Mouse (Mus musculus): ENCODE results near the gene Ccdc102a. TPM values are rescaled to one million over a fixed set of nuclear protein-coding genes. Genes with fewer than 3 reads are reported as not detected.

Gene Ccdc102a
- polyA plus RNA-seq, 1 experiment, result 28.1 TPM

GRCm38 (mm10) chr8:94950458-94950857, 32.6 kb upstream of the Ccdc102a start:
- Histone ChIP-seq H3K27me3 (ENCODE audit: control insufficient read depth, insufficient read depth, insufficient read length) (peaks cover 2% of the 10 kb centered on the region), H3K79me2 (ENCODE audit: control insufficient read depth, insufficient read depth) (no peaks in the 10 kb centered on the region), H3K36me3 (ENCODE audit: control insufficient read depth, insufficient read depth) (no peaks in the 10 kb centered on the region), H3K79me3 (ENCODE audit: low read depth) (no peaks in the 10 kb centered on the region), H3K4me3 (ENCODE audit: insufficient read depth, poor library complexity, severe bottlenecking) (no peak overlapping the region), H3ac (ENCODE audit: control insufficient read depth, insufficient read length, low read depth) (no peak overlapping the region)
- TF ChIP-seq FOSL1 (IDR thresholded peaks at IDR 0.05; ENCODE audit: insufficient read depth, low read length, poor library complexity, severe bottlenecking) (no peak), MYOG (IDR thresholded peaks at IDR 0.05; ENCODE audit: control insufficient read depth, extremely low read depth, insufficient read length) (no peak), MAX (IDR thresholded peaks at IDR 0.05) (no peak), CEBPB (IDR thresholded peaks at IDR 0.05; ENCODE audit: low read depth) (no peak), CTCF (IDR thresholded peaks at IDR 0.05; ENCODE audit: control insufficient read depth, insufficient read depth, insufficient read length) (no peak), MYOD1 (IDR thresholded peaks at IDR 0.05; ENCODE audit: control insufficient read depth, insufficient read length, low read depth) (no peak), USF1 (IDR thresholded peaks at IDR 0.05; ENCODE audit: low read depth) (no peak)

GRCm38 (mm10) chr8:94950046-94950445, 32.1 kb upstream of the Ccdc102a start:
- no peaks in the 10 kb centered on the region for H3K36me3 ChIP-seq (ENCODE audit: control insufficient read depth, insufficient read depth)
- TF ChIP-seq MYOD1 (IDR thresholded peaks at IDR 0.05; ENCODE audit: control insufficient read depth, insufficient read length, low read depth) (no peak), CTCF (IDR thresholded peaks at IDR 0.05; ENCODE audit: control insufficient read depth, insufficient read depth, insufficient read length) (peak; percentile 53), MYOG (IDR thresholded peaks at IDR 0.05; ENCODE audit: control insufficient read depth, extremely low read depth, insufficient read length) (no peak)
- no peak overlapping the region for H3K4me3 ChIP-seq (ENCODE audit: insufficient read depth, poor library complexity, severe bottlenecking)

GRCm38 (mm10) chr8:94949010-94949409, 31.1 kb upstream of the Ccdc102a start:
- Histone ChIP-seq H3K36me3 (ENCODE audit: control insufficient read depth, insufficient read depth) (no peaks in the 10 kb centered on the region), H3K4me3 (ENCODE audit: insufficient read depth, poor library complexity, severe bottlenecking) (no peak overlapping the region), H3ac (ENCODE audit: control insufficient read depth, insufficient read length, low read depth) (no peak overlapping the region), H3K27me3 (ENCODE audit: control insufficient read depth, insufficient read depth, insufficient read length) (peaks cover 7% of the 10 kb centered on the region), H3K79me3 (ENCODE audit: low read depth) (no peaks in the 10 kb centered on the region), H3K79me2 (ENCODE audit: control insufficient read depth, insufficient read depth) (no peaks in the 10 kb centered on the region)
- TF ChIP-seq MAX (IDR thresholded peaks at IDR 0.05) (no peak), MYOD1 (IDR thresholded peaks at IDR 0.05; ENCODE audit: control insufficient read depth, insufficient read length, low read depth) (no peak), CTCF (IDR thresholded peaks at IDR 0.05; ENCODE audit: control insufficient read depth, insufficient read depth, insufficient read length) (no peak), CEBPB (IDR thresholded peaks at IDR 0.05; ENCODE audit: low read depth) (no peak), MYOG (IDR thresholded peaks at IDR 0.05; ENCODE audit: control insufficient read depth, extremely low read depth, insufficient read length) (no peak), FOSL1 (IDR thresholded peaks at IDR 0.05; ENCODE audit: insufficient read depth, low read length, poor library complexity, severe bottlenecking) (no peak), USF1 (IDR thresholded peaks at IDR 0.05; ENCODE audit: low read depth) (no peak)

More at GRCm38 (mm10) chr8:94950046-94950445, 32.1 kb upstream of the Ccdc102a start:
- H3K27me3 ChIP-seq (ENCODE audit: control insufficient read depth, insufficient read depth, insufficient read length), result peaks cover 6% of the 10 kb centered on the region
- H3ac ChIP-seq (ENCODE audit: control insufficient read depth, insufficient read length, low read depth), result no peak overlapping the region
- no peaks in the 10 kb centered on the region for H3K79me3 ChIP-seq (ENCODE audit: low read depth)
- no peaks in the 10 kb centered on the region for H3K79me2 ChIP-seq (ENCODE audit: control insufficient read depth, insufficient read depth)

- H3K27me3 ChIP-seq (ENCODE audit: control insufficient read depth, insufficient read depth, insufficient read length), result peaks cover 10% of the 10 kb centered on the region
- H3ac ChIP-seq (ENCODE audit: control insufficient read depth, insufficient read length, low read depth), result no peak overlapping the region
- no peak overlapping the region for H3K4me3 ChIP-seq (ENCODE audit: insufficient read depth, poor library complexity, severe bottlenecking)
- H3K36me3 ChIP-seq (ENCODE audit: control insufficient read depth, insufficient read depth), result no peaks in the 10 kb centered on the region
- H3K79me2 ChIP-seq (ENCODE audit: control insufficient read depth, insufficient read depth), result no peaks in the 10 kb centered on the region
- no peaks in the 10 kb centered on the region for H3K79me3 ChIP-seq (ENCODE audit: low read depth)
- no peak for TF ChIP-seq CEBPB (IDR thresholded peaks at IDR 0.05; ENCODE audit: low read depth)
- no peak for TF ChIP-seq MYOD1 (IDR thresholded peaks at IDR 0.05; ENCODE audit: control insufficient read depth, insufficient read length, low read depth)
- no peak for TF ChIP-seq MAX (IDR thresholded peaks at IDR 0.05)
- TF ChIP-seq USF1 (IDR thresholded peaks at IDR 0.05; ENCODE audit: low read depth), result no peak
- no peak for TF ChIP-seq FOSL1 (IDR thresholded peaks at IDR 0.05; ENCODE audit: insufficient read depth, low read length, poor library complexity, severe bottlenecking)
- TF ChIP-seq CTCF (IDR thresholded peaks at IDR 0.05; ENCODE audit: control insufficient read depth, insufficient read depth, insufficient read length), result no peak
- no peak for TF ChIP-seq MYOG (IDR thresholded peaks at IDR 0.05; ENCODE audit: control insufficient read depth, extremely low read depth, insufficient read length)
These were observed 30.5 kb upstream of the Ccdc102a start for GRCm38 (mm10) chr8:94948421-94948820.

- H3K79me3 ChIP-seq (ENCODE audit: low read depth), result no peaks in the 10 kb centered on the region
- H3K79me2 ChIP-seq (ENCODE audit: control insufficient read depth, insufficient read depth), result no peaks in the 10 kb centered on the region
- no peak overlapping the region for H3ac ChIP-seq (ENCODE audit: control insufficient read depth, insufficient read length, low read depth)
- no peak overlapping the region for H3K4me3 ChIP-seq (ENCODE audit: insufficient read depth, poor library complexity, severe bottlenecking)
- TF ChIP-seq USF1 (IDR thresholded peaks at IDR 0.05; ENCODE audit: low read depth) (no peak), CTCF (IDR thresholded peaks at IDR 0.05; ENCODE audit: control insufficient read depth, insufficient read depth, insufficient read length) (no peak)
- peaks cover 22% of the 10 kb centered on the region for H3K27me3 ChIP-seq (ENCODE audit: control insufficient read depth, insufficient read depth, insufficient read length)
- no peaks in the 10 kb centered on the region for H3K36me3 ChIP-seq (ENCODE audit: control insufficient read depth, insufficient read depth)
These were observed 27.3 kb upstream of the Ccdc102a start for GRCm38 (mm10) chr8:94945185-94945584.

GRCm38 (mm10) chr8:94942566-94942965, 24.7 kb upstream of the Ccdc102a start:
- peaks cover 35% of the 10 kb centered on the region for H3K27me3 ChIP-seq (ENCODE audit: control insufficient read depth, insufficient read depth, insufficient read length)
- H3ac ChIP-seq (ENCODE audit: control insufficient read depth, insufficient read length, low read depth), result no peak overlapping the region
- no peak overlapping the region for H3K4me3 ChIP-seq (ENCODE audit: insufficient read depth, poor library complexity, severe bottlenecking)
- H3K36me3 ChIP-seq (ENCODE audit: control insufficient read depth, insufficient read depth), result no peaks in the 10 kb centered on the region
- H3K79me3 ChIP-seq (ENCODE audit: low read depth), result no peaks in the 10 kb centered on the region
- H3K79me2 ChIP-seq (ENCODE audit: control insufficient read depth, insufficient read depth), result no peaks in the 10 kb centered on the region
- TF ChIP-seq CTCF (IDR thresholded peaks at IDR 0.05; ENCODE audit: control insufficient read depth, insufficient read depth, insufficient read length), result peak; percentile 81
- TF ChIP-seq CEBPB (IDR thresholded peaks at IDR 0.05; ENCODE audit: low read depth), result no peak

Measured in C2C12 (cell line).